Mouse (Mus musculus) MEL (cell line): ENCODE data around the gene Tedc1.
"Not testable (repeated sequence)": the region's sequence is repeated elsewhere in the genome, so short reads cannot be mapped to it uniquely, and the experiment has no call there.

ENCODE experiments used
- CTCF ChIP-seq, 3 experiments: IDR thresholded peaks in 2 of 3; conservative IDR thresholded peaks in 1 of 3; 2 replicates each; pipeline ENCODE4 v1.5.1; 2011 to 2012; ENCODE audit warnings: low read length in 3 of 3, low read depth in 2 of 3, mild to moderate bottlenecking in 2 of 3, improper control_type of control experiment in 1 of 3, inconsistent platforms in 1 of 3, mixed read lengths in 1 of 3, moderate library complexity in 1 of 3; ENCODE audit not compliant: control insufficient read depth in 1 of 3, insufficient read depth in 1 of 3, poor library complexity in 1 of 3, severe bottlenecking in 1 of 3
- E2F4 ChIP-seq: IDR thresholded peaks from 2 replicates; pipeline ENCODE4 v1.6.1; 2011; ENCODE audit warnings: low read depth, low read length, improper control_type of control experiment, borderline replicate concordance
- ELF1 ChIP-seq: IDR thresholded peaks from 2 replicates; pipeline ENCODE4 v1.6.1; 2014; ENCODE audit warnings: low read depth, mild to moderate bottlenecking, inconsistent platforms, low read length, improper control_type of control experiment, moderate library complexity
- EP300 ChIP-seq, 2 experiments: IDR thresholded peaks; 2 replicates each; pipeline ENCODE4 v1.6.1; 2011; ENCODE audit warnings: improper control_type of control experiment in 2 of 2, low read length in 2 of 2, low read depth in 1 of 2, mild to moderate bottlenecking in 1 of 2
- ETS1 ChIP-seq: IDR thresholded peaks from 2 replicates; pipeline ENCODE4 v1.6.1; 2012; ENCODE audit warnings: low read depth, mild to moderate bottlenecking, inconsistent platforms, low read length, improper control_type of control experiment, moderate library complexity
- NRF1 ChIP-seq: IDR thresholded peaks from 2 replicates; pipeline ENCODE4 v1.6.1; 2014; ENCODE audit warnings: low read depth, mild to moderate bottlenecking, inconsistent platforms, low read length, improper control_type of control experiment, moderate library complexity; ENCODE audit not compliant: poor library complexity, insufficient read depth, severe bottlenecking
- POLR2A ChIP-seq, 2 experiments: IDR thresholded peaks; 2 replicates each; pipeline ENCODE4 v1.6.1; 2011 to 2012; ENCODE audit warnings: low read length in 2 of 2, mild to moderate bottlenecking in 2 of 2, control low read depth in 1 of 2, improper control_type of control experiment in 1 of 2, low read depth in 1 of 2, moderate library complexity in 1 of 2; ENCODE audit not compliant: control insufficient read depth in 1 of 2, insufficient read depth in 1 of 2, poor library complexity in 1 of 2
- POLR2AphosphoS5 ChIP-seq: IDR thresholded peaks from 2 replicates; pipeline ENCODE4 v1.6.1; 2012; ENCODE audit warnings: low read depth, borderline replicate concordance, mild to moderate bottlenecking, inconsistent platforms, low read length, moderate library complexity, mixed read lengths
- RAD21 ChIP-seq: IDR thresholded peaks from 2 replicates; pipeline ENCODE4 v1.6.1; 2011; ENCODE audit warnings: mild to moderate bottlenecking, low read depth, low read length, improper control_type of control experiment
- TCF12 ChIP-seq: IDR thresholded peaks from 2 replicates; pipeline ENCODE4 v1.6.1; 2014; ENCODE audit warnings: low read depth, mild to moderate bottlenecking, inconsistent platforms, low read length, improper control_type of control experiment, moderate library complexity
- UBTF ChIP-seq: IDR thresholded peaks from 2 replicates; pipeline ENCODE4 v1.6.1; 2012; ENCODE audit warnings: low read depth, mild to moderate bottlenecking, inconsistent platforms, low read length, improper control_type of control experiment, moderate library complexity, borderline replicate concordance; ENCODE audit not compliant: insufficient read depth

DNA sequence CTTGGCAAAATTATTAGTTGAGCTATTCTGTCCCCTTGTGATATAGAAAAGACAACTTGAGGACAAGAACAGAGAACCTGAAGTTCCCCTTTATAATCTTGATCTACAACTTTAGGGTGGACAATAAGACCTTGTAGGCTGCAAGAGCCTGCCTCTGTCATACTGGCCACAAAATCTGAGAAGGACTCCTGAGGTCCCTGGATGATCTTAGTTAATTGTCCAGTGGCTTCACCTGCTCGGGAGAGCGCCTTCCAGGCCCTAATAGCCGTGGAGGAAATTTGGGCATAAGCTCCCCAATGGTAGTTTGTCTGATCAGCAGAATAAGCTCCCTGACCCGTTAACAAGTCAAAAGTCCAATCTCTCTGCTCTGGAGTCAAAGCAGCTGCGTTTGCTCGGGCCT, 42.9 kb downstream of the Tedc1 start:
- not testable (repeated sequence) for TF ChIP-seq UBTF; CTCF (IDR thresholded peaks at IDR 0.05 in 2 of 3, conservative IDR thresholded peaks at IDR 0.05 in 1 of 3; ENCODE audit: control insufficient read depth in 1 of 3, insufficient read depth in 1 of 3, low read depth in 2 of 3, low read length in 3 of 3, poor library complexity in 1 of 3, severe bottlenecking in 1 of 3); POLR2AphosphoS5; TCF12; E2F4; NRF1; POLR2A (IDR thresholded peaks at IDR 0.05; ENCODE audit: control insufficient read depth in 1 of 2, insufficient read depth in 1 of 2, low read depth in 1 of 2, low read length in 2 of 2, poor library complexity in 1 of 2); RAD21; ELF1; ETS1; EP300 (IDR thresholded peaks at IDR 0.05; ENCODE audit: low read depth in 1 of 2, low read length in 2 of 2)
